Mouse (Mus musculus): Measurements from ENCODE around the gene Ptprc. TPM values are rescaled to one million over a fixed set of nuclear protein-coding genes. Genes with fewer than 3 reads are reported as not detected.
A peak's percentile ranks its signal among the peaks of the same experiment; 100 is the strongest.

The Ptprc gene
- total RNA-seq (2021) (1 to 10 TPM; 6.2 to 8.9 TPM), polyA plus RNA-seq (2012; rRNA removed) (4.6 and 6.2 TPM in 2 replicates)
- long read RNA-seq, result 0 reads

GRCm38 (mm10) chr1:138175494-138175893 is at the start of gene Ptprc:
Gene Ptprc (minus strand): TSS chr1:138175708.
- no peak for DNase-seq

GRCm38 (mm10) chr1:138214736-138215458 is 39.4 kb upstream of the Ptprc start:
- no peak for DNase-seq

- DNase-seq, result no peak
These were observed 35.0 kb upstream of the Ptprc start for GRCm38 (mm10) chr1:138210387-138211024.

- no peak for DNase-seq
These were observed 34.2 kb upstream of the Ptprc start for GRCm38 (mm10) chr1:138209751-138210150.

- DNase-seq, result no peak
These were observed 30.5 kb upstream of the Ptprc start for GRCm38 (mm10) chr1:138206041-138206440.

- peak; percentile 4 for DNase-seq
These were observed 16.4 kb upstream of the Ptprc start for GRCm38 (mm10) chr1:138191689-138192508.

- no peak for DNase-seq
These were observed 12.6 kb upstream of the Ptprc start for GRCm38 (mm10) chr1:138188131-138188530.

- no peak for DNase-seq
These were observed 10.4 kb upstream of the Ptprc start for GRCm38 (mm10) chr1:138185904-138186303.

GRCm38 (mm10) chr1:138180081-138180480 is 4.6 kb upstream of the Ptprc start:
- DNase-seq, result no peak

GRCm38 (mm10) chr1:138174705-138175492 is 609 bp downstream of the Ptprc start:
- DNase-seq, result no peak

- no peak for DNase-seq
These were observed 1.4 kb downstream of the Ptprc start for GRCm38 (mm10) chr1:138174143-138174542.

- no peak for DNase-seq
These were observed 1.8 kb downstream of the Ptprc start for GRCm38 (mm10) chr1:138173669-138174068.

GRCm38 (mm10) chr1:138172547-138172946 is 3.0 kb downstream of the Ptprc start:
- DNase-seq, result no peak

- no peak for DNase-seq
These were observed 3.4 kb downstream of the Ptprc start for GRCm38 (mm10) chr1:138172096-138172495.

- no peak for DNase-seq
These were observed 9.2 kb downstream of the Ptprc start for GRCm38 (mm10) chr1:138166233-138166771.

GRCm38 (mm10) chr1:138162638-138163037 is 12.9 kb downstream of the Ptprc start:
- no peak for DNase-seq

- DNase-seq, result no peak
These were observed 16.6 kb downstream of the Ptprc start for GRCm38 (mm10) chr1:138158921-138159320.

- no peak for DNase-seq
These were observed 17.3 kb downstream of the Ptprc start for GRCm38 (mm10) chr1:138158236-138158635.

GRCm38 (mm10) chr1:138157709-138158108 is 17.8 kb downstream of the Ptprc start:
- no peak for DNase-seq

- DNase-seq, result no peak
These were observed 18.5 kb downstream of the Ptprc start for GRCm38 (mm10) chr1:138157008-138157407.

- DNase-seq, result no peak
These were observed 21.2 kb downstream of the Ptprc start for GRCm38 (mm10) chr1:138154185-138154785.
